Comparison of ENCODE assay signal across 27 mouse cellular contexts in the genomic region with DNA sequence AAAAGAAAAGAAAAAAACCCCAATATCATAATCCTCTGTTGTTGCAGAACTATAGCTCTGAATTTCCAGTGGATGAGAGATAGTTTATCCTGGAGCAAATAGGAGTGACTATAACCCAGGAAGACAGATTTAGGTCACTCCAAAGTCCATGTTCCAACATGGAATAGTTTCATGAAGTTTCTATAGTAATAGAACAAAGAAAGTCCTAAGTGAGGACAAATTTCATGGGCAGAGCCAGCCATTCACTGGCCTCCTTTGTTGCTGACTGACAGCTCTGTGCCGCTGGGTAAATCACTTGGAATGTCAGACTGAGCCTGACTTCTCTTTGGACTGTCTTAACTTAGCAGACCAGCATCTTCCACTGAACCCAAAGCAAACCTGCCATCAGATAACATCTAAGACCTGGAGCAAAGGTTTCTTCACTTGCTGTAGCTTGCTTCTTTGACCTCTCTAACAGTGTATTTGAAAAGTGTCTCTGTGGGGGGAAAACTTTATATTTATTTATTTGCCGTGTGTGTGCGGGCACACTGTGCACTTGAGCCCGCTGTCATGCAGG. TPM values are rescaled to one million over a fixed set of nuclear protein-coding genes. Genes with fewer than 3 reads are reported as not detected.
A peak's percentile ranks its signal among the peaks of the same experiment; 100 is the strongest.
DNase-seq lines count a peak whose midpoint lies in the region; ATAC-seq and TF ChIP-seq lines count a peak whose summit lies in the region.
"Had no signal": no experiment of that assay in that cellular context is flagged by ENCODE, and none has a peak within 500 bp of the region (broad histone marks: within the 10 kb centered on the region; RNA-seq: fewer than 3 reads in every experiment).

No protein-coding gene starts in this region.

- DNase-seq in liver, adult 2 months (ENCODE audit: extremely low read depth, low read depth, low spot score), result peak; percentile 13
- peak; percentile 5 for DNase-seq in brain, embryonic 14.5 days (ENCODE audit: low read depth)
- DNase-seq in gonadal fat pad, adult 2 months (ENCODE audit: low read depth), result peak; percentile 79
- peak; percentile 49 for DNase-seq in yolk sac, embryonic 10.5 days (ENCODE audit: low spot score)
- DNase-seq in adrenal gland, postnatal 14 days, result no peak
- no peak for DNase-seq in gastrocnemius, postnatal 14 days
- DNase-seq: adrenal gland, postnatal 36 days; B cell, adult 2 months; cerebellum, adult 11-12 months; cerebellum, postnatal 10 days; heart, postnatal 10 days; kidney, postnatal 25 days; layer of hippocampus, postnatal 36 days; thymus, postnatal 25 days had no signal

- no peaks in the 10 kb centered on the region for H3K79me2 ChIP-seq in liver, adult 2 months (ENCODE audit: control insufficient read depth, insufficient read depth, low read length)

- no peaks in the 10 kb centered on the region for H3K9me3 ChIP-seq in liver, embryonic 12.5 days (replicated peaks)
- H3K9me3 ChIP-seq: embryonic facial prominence, embryonic 15.5 days; forebrain, embryonic 15.5 days; G1E; heart, embryonic 12.5 days; hindbrain, embryonic 12.5 days; limb, embryonic 12.5 days; neural tube, embryonic 15.5 days had no signal

- intact Hi-C loops in gastrocnemius, postnatal 14 days (cut with DNase I; ENCODE audit: low total_unique reads), result no loop called here

- no peak for TF ChIP-seq CTCF in liver, adult 2 months (IDR thresholded peaks at IDR 0.05; ENCODE audit: low read depth, low read length)
- no peak for TF ChIP-seq CTCF in brain, embryonic 14.5 days (IDR thresholded peaks at IDR 0.05; ENCODE audit: borderline replicate concordance, extremely low read depth, insufficient read depth, insufficient read length)

- 89% methylated on average over 4 of the region's 4 CpGs for WGBS in liver, adult 2 months
- WGBS in liver, embryonic 12.5 days (ENCODE audit: insufficient replicate concordance), result 78% methylated on average over 4 of the region's 4 CpGs

- no peak overlapping the region for H3K4me2 ChIP-seq in liver, embryonic 12.5 days
- H3K4me2 ChIP-seq: embryonic facial prominence, embryonic 15.5 days; forebrain, embryonic 15.5 days; heart, embryonic 12.5 days; hindbrain, embryonic 12.5 days; limb, embryonic 12.5 days; midbrain, embryonic 11.5 days; neural tube, embryonic 15.5 days had no signal

- no peak for ATAC-seq in liver, embryonic 12.5 days
- ATAC-seq: forebrain, embryonic 15.5 days; inflammation-experienced regulatory T-cells, adult 6 months; lung, postnatal 0 days had no signal

- H3K4me1 ChIP-seq in liver, adult 2 months (ENCODE audit: control insufficient read depth, insufficient read depth, low read length), result peaks cover 2% of the 10 kb centered on the region; the same call in 1 of the 2 replicates
- no peaks in the 10 kb centered on the region for H3K4me1 ChIP-seq in liver, embryonic 12.5 days
- H3K4me1 ChIP-seq: embryonic facial prominence, embryonic 15.5 days; forebrain, embryonic 15.5 days; heart, embryonic 12.5 days; limb, embryonic 12.5 days; neural tube, embryonic 15.5 days had no signal

- no peak overlapping the region for H3K4me3 ChIP-seq in liver, adult 2 months (ENCODE audit: insufficient read depth, low read depth, low read length)
- no peak overlapping the region for H3K4me3 ChIP-seq in liver, embryonic 12.5 days
- H3K4me3 ChIP-seq: embryonic facial prominence, embryonic 15.5 days; forebrain, embryonic 15.5 days; heart, embryonic 12.5 days; hindbrain, embryonic 12.5 days; limb, embryonic 12.5 days; neural tube, embryonic 15.5 days had no signal

- no peak for TF ChIP-seq POLR2A in liver, adult 2 months (IDR thresholded peaks at IDR 0.05; ENCODE audit: extremely low read depth, insufficient read depth, low read length)
- no peak for TF ChIP-seq POLR2A in brain, embryonic 14.5 days (IDR thresholded peaks at IDR 0.05; ENCODE audit: borderline replicate concordance, extremely low read depth, insufficient read depth, insufficient read length, poor library complexity, severe bottlenecking)

- H3K36me3 ChIP-seq in liver, adult 2 months (ENCODE audit: control insufficient read depth, insufficient read depth, low read length), result no peaks in the 10 kb centered on the region
- no peaks in the 10 kb centered on the region for H3K36me3 ChIP-seq in liver, embryonic 12.5 days
- H3K36me3 ChIP-seq: embryonic facial prominence, embryonic 15.5 days; forebrain, embryonic 15.5 days; G1E; heart, embryonic 12.5 days; hindbrain, embryonic 12.5 days; limb, embryonic 12.5 days; neural tube, embryonic 15.5 days had no signal

- H3K27ac ChIP-seq in liver, adult 2 months (replicated peaks; ENCODE audit: insufficient read depth, low read depth, low read length), result no peak overlapping the region
- H3K27ac ChIP-seq in liver, embryonic 12.5 days, result no peak overlapping the region
- H3K27ac ChIP-seq: embryonic facial prominence, embryonic 15.5 days; forebrain, embryonic 15.5 days; hindbrain, embryonic 12.5 days; limb, embryonic 12.5 days; liver, embryonic 14.5 days; neural tube, embryonic 15.5 days had no signal

- no peak overlapping the region for H3K9ac ChIP-seq in liver, adult 2 months (ENCODE audit: low read depth, low read length)
- H3K9ac ChIP-seq in liver, embryonic 12.5 days, result no peak overlapping the region
- H3K9ac ChIP-seq: embryonic facial prominence, embryonic 15.5 days; forebrain, embryonic 15.5 days; heart, embryonic 12.5 days; hindbrain, embryonic 12.5 days; limb, embryonic 12.5 days; liver, embryonic 14.5 days; neural tube, embryonic 15.5 days had no signal

- no peaks in the 10 kb centered on the region for H3K27me3 ChIP-seq in liver, adult 2 months (ENCODE audit: control insufficient read depth, insufficient read depth, low read length)
- H3K27me3 ChIP-seq in liver, embryonic 12.5 days (replicated peaks), result no peaks in the 10 kb centered on the region
- H3K27me3 ChIP-seq: CH12.LX; embryonic facial prominence, embryonic 15.5 days; forebrain, embryonic 15.5 days; heart, embryonic 12.5 days; hindbrain, embryonic 12.5 days; limb, embryonic 12.5 days; neural tube, embryonic 15.5 days had no signal

RNA-seq across cellular contexts. Expression of gene Il33, which starts 31.1 kb away (rescaled TPM):
- 1.5 and 1.6 TPM in 2 replicates for total RNA-seq in liver, adult 2 months (2014; rRNA removed)
- polyA plus RNA-seq in liver, adult 2 months (2012; rRNA removed), result 0.80 and 1.4 TPM in 2 replicates
- polyA plus RNA-seq in liver, embryonic 12.5 days (2016; fragmentation: Nextera tagmentation; extraction: Ambion mirVana), result 0.64 and 0.73 TPM in 2 replicates
- polyA plus RNA-seq in brain, embryonic 14.5 days (2012; rRNA removed), result 0.43 and 0.79 TPM in 2 replicates
- polyA plus RNA-seq in gonadal fat pad, adult 2 months (2012; rRNA removed), result 16.0 and 18.2 TPM in 2 replicates
- 12.7 and 16.9 TPM in 2 replicates for total RNA-seq in adrenal gland, postnatal 14 days (2021)
- total RNA-seq in gastrocnemius, postnatal 14 days (2021), result 1 to 10 TPM; 5.1 to 6.9 TPM

Comparison
In these comparisons a context has a peak if more than half of its experiments do, and no peak if none do; other contexts are left out.
1. DNase-seq: peak in liver, adult 2 months (single experiment), brain, embryonic 14.5 days (single experiment), gonadal fat pad, adult 2 months (single experiment) and yolk sac, embryonic 10.5 days (single experiment); none in adrenal gland, postnatal 14 days (single experiment) and gastrocnemius, postnatal 14 days (single experiment).